Mouse (Mus musculus): ENCODE results near the gene Fhad1.
"Not testable (repeated sequence)": the region's sequence is repeated elsewhere in the genome, so short reads cannot be mapped to it uniquely, and the experiment has no call there.

Fhad1 gene

DNA sequence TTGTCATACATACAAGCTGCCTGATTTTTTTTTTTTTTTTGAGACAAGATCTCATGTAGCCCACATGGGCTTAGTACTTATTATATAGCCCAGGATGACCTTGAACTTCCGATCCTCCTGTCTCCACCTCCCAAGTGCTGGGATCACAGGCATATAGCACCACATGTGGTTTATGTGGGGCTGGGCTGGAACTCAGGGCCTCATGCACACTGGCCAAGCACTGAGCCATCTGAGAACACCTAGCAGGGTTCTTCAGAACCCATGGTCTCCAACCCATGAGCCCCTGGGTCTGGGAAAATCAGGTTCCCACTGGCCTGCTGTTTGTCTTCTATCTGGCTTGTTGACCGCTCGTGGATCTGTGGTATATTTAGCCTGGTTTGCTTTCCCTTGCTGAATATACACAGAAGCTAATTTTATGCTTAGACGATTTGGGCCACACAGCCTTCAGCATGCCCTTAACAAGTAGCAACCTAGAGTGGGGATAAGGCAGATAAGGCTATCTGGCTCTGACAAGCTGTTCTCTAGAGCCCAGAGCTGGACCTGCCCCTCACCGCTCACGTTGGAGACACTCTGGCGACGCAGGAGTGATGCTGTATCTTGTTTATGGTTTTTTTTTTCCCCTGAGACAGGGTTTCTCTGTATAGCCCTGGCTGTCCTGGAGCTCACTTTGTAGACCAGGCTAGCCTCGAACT lies 24.9 kb upstream of the Fhad1 start:
- in situ Hi-C loops (cut with MboI), result no loop called here

GRCm38 (mm10) chr4:142037897-142038296 lies 23.0 kb upstream of the Fhad1 start:
- in situ Hi-C loops (cut with MboI), result no loop called here

DNA sequence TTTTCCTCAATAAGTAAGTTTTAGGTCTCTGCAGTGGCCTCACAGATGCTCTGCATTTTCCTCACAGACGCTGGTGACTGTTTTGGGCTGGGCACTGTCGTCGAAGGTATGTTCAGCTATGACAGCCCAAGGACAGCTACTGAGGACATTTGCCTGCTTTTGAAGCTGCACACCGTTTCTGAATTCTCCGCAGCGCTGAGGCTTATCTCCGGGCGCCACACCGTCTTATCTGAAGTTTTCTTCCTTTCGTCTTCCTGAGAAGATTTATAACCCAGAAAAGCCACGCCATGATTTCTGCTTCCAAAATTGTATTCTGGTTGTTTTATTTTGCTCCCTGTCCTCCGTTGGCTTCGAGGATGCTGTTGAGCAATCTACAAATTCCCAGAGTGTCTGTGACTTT lies 13.7 kb upstream of the Fhad1 start:
- in situ Hi-C loops (cut with MboI), result no loop called here

DNA sequence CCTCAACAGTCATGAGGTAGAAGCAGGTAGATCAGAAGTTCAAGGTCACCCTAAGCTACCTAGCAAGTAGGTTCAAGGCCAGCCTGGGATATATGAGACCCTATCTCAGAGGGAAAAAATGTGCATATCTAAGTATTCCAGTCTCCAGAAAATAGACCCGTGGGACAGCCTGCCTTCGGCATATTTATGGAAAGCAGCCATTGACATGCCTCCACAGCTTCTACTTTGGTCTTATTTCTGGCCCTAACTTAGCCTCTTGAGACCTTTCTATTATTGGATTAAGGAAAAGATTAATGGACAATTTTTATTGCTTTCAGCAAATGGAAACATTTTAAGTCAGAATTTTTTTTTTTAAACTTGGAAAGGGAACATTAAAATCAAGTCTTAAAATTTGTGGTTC lies 12.1 kb upstream of the Fhad1 start:
- in situ Hi-C loops (cut with MboI), result no loop called here

DNA sequence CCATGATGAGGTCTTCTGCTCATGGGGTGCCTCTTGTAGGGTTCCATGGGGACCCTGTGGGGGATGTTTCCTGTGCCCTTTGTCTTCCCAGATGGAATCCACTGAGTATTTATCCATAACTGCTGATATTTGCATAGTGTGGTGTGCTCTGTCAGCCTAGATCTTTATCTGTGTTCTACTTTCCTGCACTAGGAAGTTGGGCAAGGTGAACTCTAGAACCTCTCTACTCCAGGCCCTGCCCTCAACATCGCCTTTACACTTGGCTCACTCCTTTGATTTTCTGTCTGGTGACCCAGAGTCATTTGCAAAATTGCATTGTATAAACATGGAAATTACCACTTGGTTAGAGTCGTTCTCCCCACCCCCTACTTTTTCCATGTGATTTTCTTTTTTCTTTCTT lies 9.7 kb upstream of the Fhad1 start:
- in situ Hi-C loops (cut with MboI), result no loop called here

GRCm38 (mm10) chr4:142023166-142023565 lies 8.3 kb upstream of the Fhad1 start:
- in situ Hi-C loops (cut with MboI), result no loop called here

DNA sequence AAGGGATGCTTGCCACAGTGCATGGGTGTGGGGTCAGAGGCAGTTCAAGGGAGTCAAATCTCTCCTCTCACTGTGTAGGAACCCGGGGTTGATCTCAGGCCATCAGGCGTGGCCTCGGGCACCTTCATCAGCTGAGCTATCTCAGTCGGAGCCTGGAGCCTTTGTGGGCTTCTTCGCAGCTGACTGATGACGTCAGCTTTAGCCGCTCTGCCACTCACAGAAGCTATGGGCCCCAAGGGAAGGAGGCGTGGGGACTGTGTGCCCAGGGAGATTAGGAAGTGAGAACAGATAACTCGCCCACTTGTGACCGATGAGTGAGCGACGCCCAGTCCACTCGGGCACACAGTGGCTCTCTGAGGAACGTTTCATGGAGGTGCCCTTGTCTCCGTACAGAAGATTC lies 2.8 kb upstream of the Fhad1 start:
- in situ Hi-C loops (cut with MboI), result no loop called here

DNA sequence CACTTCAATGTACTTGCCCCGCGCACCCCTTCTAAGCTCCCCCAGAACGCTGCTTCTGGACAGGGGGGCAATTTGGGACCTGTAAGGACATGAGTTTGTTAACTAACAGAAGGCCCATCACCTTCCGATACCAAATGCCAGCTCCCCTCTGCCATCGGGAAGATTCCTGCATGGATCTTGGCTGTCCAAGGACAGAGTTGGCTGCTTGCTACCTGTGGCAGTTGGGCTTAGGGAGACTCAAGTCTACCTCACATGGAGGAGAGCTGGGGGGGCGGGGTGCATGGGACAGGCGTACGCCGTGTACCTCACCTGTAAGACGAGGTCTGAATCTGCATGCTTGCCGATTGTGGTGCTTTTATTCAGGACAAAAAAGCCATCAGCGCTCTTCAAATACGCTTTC lies 3.6 kb downstream of the Fhad1 start:
- in situ Hi-C loops (cut with MboI), result no loop called here

- in situ Hi-C loops (cut with MboI), result no loop called here
These were observed 4.4 kb downstream of the Fhad1 start for GRCm38 (mm10) chr4:142010441-142010840.

DNA sequence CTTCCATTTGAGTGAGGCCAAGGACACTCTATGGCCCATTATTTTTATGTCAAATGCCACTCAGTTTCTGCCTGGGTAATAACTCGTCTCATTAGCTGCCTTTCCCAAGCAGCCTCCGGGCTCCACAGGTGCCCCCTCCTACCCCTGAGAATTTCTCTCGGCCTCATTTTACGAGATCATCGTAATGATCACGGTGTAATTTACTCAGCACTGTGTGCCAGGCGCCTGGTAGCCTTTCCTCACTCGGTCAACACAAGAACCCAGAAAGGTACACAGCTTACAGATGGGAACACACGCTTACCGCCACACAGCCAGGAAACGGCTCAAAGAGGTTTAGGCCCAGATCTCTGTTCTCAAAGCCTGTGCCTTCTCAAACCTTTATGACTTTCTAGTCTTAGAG lies 6.7 kb downstream of the Fhad1 start:
- in situ Hi-C loops (cut with MboI), result no loop called here

- in situ Hi-C loops (cut with MboI), result no loop called here
These were observed 14.3 kb downstream of the Fhad1 start for GRCm38 (mm10) chr4:142000581-142000980.

DNA sequence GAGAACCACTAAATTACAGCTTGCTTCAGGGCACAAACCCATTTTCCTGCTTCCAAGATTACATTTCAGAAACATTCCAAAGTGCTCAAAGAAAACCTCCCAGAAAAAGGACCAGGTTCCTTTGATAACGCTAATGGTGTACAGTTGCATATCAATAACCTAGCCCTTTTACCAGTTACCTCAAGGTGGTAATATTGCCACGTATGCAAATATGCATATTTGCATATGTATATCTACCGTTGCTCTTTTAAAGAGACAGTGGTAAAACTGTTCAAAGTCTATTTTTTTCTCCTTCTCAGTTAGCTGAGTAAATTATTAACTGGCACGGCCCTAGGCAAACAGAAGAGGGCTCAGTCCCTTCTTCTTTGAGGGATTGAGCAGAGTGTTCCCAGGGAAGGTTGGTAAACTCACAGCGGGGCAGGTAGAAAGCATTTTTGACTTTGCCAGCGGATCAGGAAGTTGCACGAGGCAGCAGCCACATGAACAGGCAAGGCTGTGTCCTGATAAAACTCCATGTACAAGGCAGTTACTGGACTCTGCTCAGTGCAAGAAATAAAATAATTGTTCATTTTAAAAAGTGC lies 15.3 kb downstream of the Fhad1 start:
- in situ Hi-C loops (cut with MboI), result no loop called here

DNA sequence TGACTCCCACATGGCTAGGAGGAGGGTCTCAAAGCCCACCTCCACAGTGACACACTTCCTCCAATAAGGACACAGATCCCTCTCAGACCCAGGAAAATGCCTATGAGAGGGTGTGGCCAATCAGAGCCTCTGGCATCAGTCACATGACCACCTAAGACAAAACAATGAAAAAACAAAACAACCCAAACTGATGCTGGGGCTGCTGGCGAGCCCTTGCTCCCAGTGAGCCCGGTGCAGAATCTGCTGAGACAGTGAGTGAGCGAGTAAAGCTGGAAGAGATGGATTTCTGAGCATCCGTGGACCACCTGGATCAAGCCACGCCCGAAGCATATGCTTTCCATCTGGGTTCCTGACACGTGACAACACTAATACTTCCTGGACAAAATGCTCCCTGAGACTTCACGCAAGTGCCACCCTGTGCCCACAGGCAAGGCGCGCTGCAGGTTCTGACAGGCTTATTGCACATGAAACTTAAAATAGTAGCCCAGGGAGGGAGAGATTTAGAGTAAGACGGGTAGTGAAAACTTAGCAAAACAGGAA lies 16.5 kb downstream of the Fhad1 start:
- in situ Hi-C loops (cut with MboI), result no loop called here

- in situ Hi-C loops (cut with MboI), result no loop called here
These were observed 18.0 kb downstream of the Fhad1 start for GRCm38 (mm10) chr4:141996880-141997279.

DNA sequence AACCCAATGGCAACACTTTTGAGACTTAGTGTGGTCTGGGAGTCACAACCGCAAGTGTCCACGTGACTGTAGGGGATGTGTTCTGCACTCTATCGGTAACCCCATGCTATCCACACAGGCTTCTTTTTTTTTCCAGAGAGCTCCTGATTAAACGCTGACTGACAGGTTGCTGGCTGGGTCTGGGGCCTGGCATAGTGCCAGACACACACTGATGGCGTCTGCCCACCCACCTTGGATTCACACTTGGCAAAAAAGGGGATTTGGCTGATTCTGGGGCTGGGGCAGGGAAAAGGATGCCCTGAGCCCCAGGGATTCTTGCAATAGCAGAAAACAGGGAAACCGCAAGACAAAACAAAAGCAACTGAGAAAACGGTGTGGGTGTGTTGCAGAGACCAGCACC lies 18.8 kb downstream of the Fhad1 start:
- in situ Hi-C loops (cut with MboI), result no loop called here

DNA sequence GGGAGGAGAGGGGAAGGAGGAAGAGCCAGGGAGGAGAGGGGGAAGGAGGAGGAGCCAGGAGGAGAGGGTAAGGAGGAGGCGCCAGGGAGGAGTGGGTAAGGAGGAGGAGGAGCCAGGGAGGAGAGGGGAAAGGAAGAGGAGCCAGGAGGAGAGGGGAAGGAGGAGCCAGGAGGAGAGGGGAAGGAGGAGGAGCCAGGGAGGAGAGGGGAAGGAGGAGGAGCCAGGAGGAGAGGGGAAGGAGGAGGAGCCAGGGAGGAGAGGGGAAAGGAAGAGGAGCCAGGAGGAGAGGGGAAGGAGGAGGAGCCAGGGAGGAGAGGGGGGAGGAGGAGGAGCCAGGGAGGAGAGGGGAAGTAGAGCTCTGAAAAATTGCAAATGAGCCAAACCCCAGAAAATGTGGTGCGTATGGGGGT lies 20.8 kb downstream of the Fhad1 start:
- in situ Hi-C loops (cut with MboI), result not testable (repeated sequence)

GRCm38 (mm10) chr4:141993347-141994061 lies 21.4 kb downstream of the Fhad1 start:
- in situ Hi-C loops (cut with MboI), result no loop called here

- in situ Hi-C loops (cut with MboI), result no loop called here
These were observed 22.2 kb downstream of the Fhad1 start for GRCm38 (mm10) chr4:141992530-141993204.

GRCm38 (mm10) chr4:141988178-141988577 lies 26.7 kb downstream of the Fhad1 start:
- in situ Hi-C loops (cut with MboI), result no loop called here

DNA sequence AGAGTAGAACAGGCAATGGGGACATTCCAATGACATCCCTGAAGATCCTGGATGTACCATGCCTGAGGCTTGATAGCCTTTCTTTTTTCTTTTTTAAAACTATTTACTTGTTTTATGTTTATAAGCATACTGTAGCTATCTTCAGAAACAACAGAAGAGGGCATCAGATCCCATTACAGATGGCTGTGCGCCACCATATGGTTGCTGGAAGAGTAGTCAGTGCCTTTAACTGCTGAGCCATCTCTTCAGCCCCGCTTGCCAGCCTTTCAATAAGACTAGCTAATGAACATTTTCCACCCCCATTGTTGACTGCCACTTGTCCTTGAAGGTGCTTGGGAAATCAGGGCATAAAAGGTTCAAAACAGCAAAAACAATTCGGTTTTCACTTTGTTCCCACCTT lies 31.2 kb downstream of the Fhad1 start:
- in situ Hi-C loops (cut with MboI), result no loop called here

GRCm38 (mm10) chr4:141981475-141981874 lies 33.4 kb downstream of the Fhad1 start:
- in situ Hi-C loops (cut with MboI), result no loop called here

- in situ Hi-C loops (cut with MboI), result no loop called here
These were observed 36.3 kb downstream of the Fhad1 start for GRCm38 (mm10) chr4:141978582-141978981.
